Mouse (Mus musculus): Measurements from ENCODE around the gene Olfr1392. TPM values are rescaled to one million over a fixed set of nuclear protein-coding genes. Genes with fewer than 3 reads are reported as not detected.
"Not testable (repeated sequence)": the region's sequence is repeated elsewhere in the genome, so short reads cannot be mapped to it uniquely, and the experiment has no call there.

Olfr1392 gene
- 0.13 TPM in 1 of 2 replicates, not detected in the other for polyA plus RNA-seq (2015; fragmentation: Nextera tagmentation; extraction: Ambion mirVana)

GRCm38 (mm10) chr11:49284982-49285381 is at the start of gene Olfr1392:
Gene Olfr1392 (plus strand): TSS chr11:49285282.
- WGBS: 67% methylated on average over 1 of the region's 1 CpGs
- H3K27ac ChIP-seq (ENCODE audit: low read depth, low read length); H3K9me3 ChIP-seq (ENCODE audit: control insufficient read depth, low read length); H3K4me1 ChIP-seq (ENCODE audit: control insufficient read depth, insufficient read depth, low read depth, low read length); H3K4me2 ChIP-seq (ENCODE audit: low read length); H3K4me3 ChIP-seq (ENCODE audit: low read length); H3K27me3 ChIP-seq (replicated peaks; ENCODE audit: control insufficient read depth, insufficient read depth, low read length); H3K36me3 ChIP-seq (ENCODE audit: control insufficient read depth, insufficient read depth, low read length); H3K9ac ChIP-seq (ENCODE audit: low read depth, low read length); ATAC-seq: not testable (repeated sequence)

- no peak overlapping the region for H3K9ac ChIP-seq (ENCODE audit: low read depth, low read length)
- no peaks in the 10 kb centered on the region for H3K36me3 ChIP-seq (ENCODE audit: control insufficient read depth, insufficient read depth, low read length)
- no peak overlapping the region for H3K4me3 ChIP-seq (ENCODE audit: low read length)
- H3K9me3 ChIP-seq (ENCODE audit: control insufficient read depth, low read length): no peaks in the 10 kb centered on the region
- 72% methylated on average over 3 of the region's 3 CpGs for WGBS
- H3K27me3 ChIP-seq (replicated peaks; ENCODE audit: control insufficient read depth, insufficient read depth, low read length): no peaks in the 10 kb centered on the region
- ATAC-seq: no peak
- no peaks in the 10 kb centered on the region for H3K4me1 ChIP-seq (ENCODE audit: control insufficient read depth, insufficient read depth, low read depth, low read length)
- no peak overlapping the region for H3K27ac ChIP-seq (ENCODE audit: low read depth, low read length)
- H3K4me2 ChIP-seq (ENCODE audit: low read length): no peak overlapping the region
These were observed 49.4 kb upstream of the Olfr1392 start for GRCm38 (mm10) chr11:49235459-49236207.

GRCm38 (mm10) chr11:49236891-49237290 is 48.2 kb upstream of the Olfr1392 start:
- no peak for ATAC-seq
- no peaks in the 10 kb centered on the region for H3K36me3 ChIP-seq (ENCODE audit: control insufficient read depth, insufficient read depth, low read length)
- no peak overlapping the region for H3K27ac ChIP-seq (ENCODE audit: low read depth, low read length)
- 80% methylated on average over 1 of the region's 1 CpGs for WGBS
- H3K9me3 ChIP-seq (ENCODE audit: control insufficient read depth, low read length): no peaks in the 10 kb centered on the region
- H3K4me1 ChIP-seq (ENCODE audit: control insufficient read depth, insufficient read depth, low read depth, low read length): no peaks in the 10 kb centered on the region
- H3K27me3 ChIP-seq (replicated peaks; ENCODE audit: control insufficient read depth, insufficient read depth, low read length): no peaks in the 10 kb centered on the region
- no peak overlapping the region for H3K4me3 ChIP-seq (ENCODE audit: low read length)
- no peak overlapping the region for H3K4me2 ChIP-seq (ENCODE audit: low read length)
- no peak overlapping the region for H3K9ac ChIP-seq (ENCODE audit: low read depth, low read length)

- no peak overlapping the region for H3K4me3 ChIP-seq (ENCODE audit: low read length)
- H3K27me3 ChIP-seq (replicated peaks; ENCODE audit: control insufficient read depth, insufficient read depth, low read length): no peaks in the 10 kb centered on the region
- no peaks in the 10 kb centered on the region for H3K9me3 ChIP-seq (ENCODE audit: control insufficient read depth, low read length)
- H3K4me1 ChIP-seq (ENCODE audit: control insufficient read depth, insufficient read depth, low read depth, low read length): no peaks in the 10 kb centered on the region
- no peak overlapping the region for H3K4me2 ChIP-seq (ENCODE audit: low read length)
- ATAC-seq: no peak
- WGBS: 83% methylated on average over 2 of the region's 2 CpGs
- H3K9ac ChIP-seq (ENCODE audit: low read depth, low read length): no peak overlapping the region
- no peak overlapping the region for H3K27ac ChIP-seq (ENCODE audit: low read depth, low read length)
- no peaks in the 10 kb centered on the region for H3K36me3 ChIP-seq (ENCODE audit: control insufficient read depth, insufficient read depth, low read length)
These were observed 47.5 kb upstream of the Olfr1392 start for GRCm38 (mm10) chr11:49237532-49237931.

- Histone ChIP-seq H3K4me3 (ENCODE audit: low read length) (no peak overlapping the region), H3K9ac (ENCODE audit: low read depth, low read length) (no peak overlapping the region), H3K9me3 (ENCODE audit: control insufficient read depth, low read length) (no peaks in the 10 kb centered on the region), H3K27ac (ENCODE audit: low read depth, low read length) (no peak overlapping the region), H3K4me1 (ENCODE audit: control insufficient read depth, insufficient read depth, low read depth, low read length) (peaks cover 12% of the 10 kb centered on the region), H3K27me3 (replicated peaks; ENCODE audit: control insufficient read depth, insufficient read depth, low read length) (no peaks in the 10 kb centered on the region), H3K36me3 (ENCODE audit: control insufficient read depth, insufficient read depth, low read length) (no peaks in the 10 kb centered on the region), H3K4me2 (ENCODE audit: low read length) (no peak overlapping the region)
- ATAC-seq: no peak
- WGBS: 93% methylated on average over 1 of the region's 1 CpGs
These were observed 44.8 kb upstream of the Olfr1392 start for GRCm38 (mm10) chr11:49240310-49240709.

- Histone ChIP-seq H3K4me2 (ENCODE audit: low read length) (no peak overlapping the region), H3K9ac (ENCODE audit: low read depth, low read length) (no peak overlapping the region), H3K4me3 (ENCODE audit: low read length) (no peak overlapping the region), H3K36me3 (ENCODE audit: control insufficient read depth, insufficient read depth, low read length) (no peaks in the 10 kb centered on the region), H3K4me1 (ENCODE audit: control insufficient read depth, insufficient read depth, low read depth, low read length) (peaks cover 18% of the 10 kb centered on the region), H3K9me3 (ENCODE audit: control insufficient read depth, low read length) (no peaks in the 10 kb centered on the region), H3K27ac (ENCODE audit: low read depth, low read length) (no peak overlapping the region), H3K27me3 (replicated peaks; ENCODE audit: control insufficient read depth, insufficient read depth, low read length) (no peaks in the 10 kb centered on the region)
- 84% methylated on average over 4 of the region's 4 CpGs for WGBS
- no peak for ATAC-seq
These were observed 44.2 kb upstream of the Olfr1392 start for GRCm38 (mm10) chr11:49240874-49241273.

GRCm38 (mm10) chr11:49241471-49241870 is 43.6 kb upstream of the Olfr1392 start:
- H3K4me3 ChIP-seq (ENCODE audit: low read length): no peak overlapping the region
- no CpG with 5 or more reads among the region's 1 CpGs for WGBS
- H3K9me3 ChIP-seq (ENCODE audit: control insufficient read depth, low read length): no peaks in the 10 kb centered on the region
- no peak overlapping the region for H3K4me2 ChIP-seq (ENCODE audit: low read length)
- H3K36me3 ChIP-seq (ENCODE audit: control insufficient read depth, insufficient read depth, low read length): no peaks in the 10 kb centered on the region
- peaks cover 21% of the 10 kb centered on the region for H3K4me1 ChIP-seq (ENCODE audit: control insufficient read depth, insufficient read depth, low read depth, low read length)
- ATAC-seq: no peak
- no peaks in the 10 kb centered on the region for H3K27me3 ChIP-seq (replicated peaks; ENCODE audit: control insufficient read depth, insufficient read depth, low read length)
- no peak overlapping the region for H3K27ac ChIP-seq (ENCODE audit: low read depth, low read length)
- H3K9ac ChIP-seq (ENCODE audit: low read depth, low read length): no peak overlapping the region

GRCm38 (mm10) chr11:49242944-49243626 is 42.0 kb upstream of the Olfr1392 start:
- H3K4me1 ChIP-seq (ENCODE audit: control insufficient read depth, insufficient read depth, low read depth, low read length): peaks cover 32% of the 10 kb centered on the region
- 22% methylated on average over 11 of the region's 11 CpGs for WGBS
- no peaks in the 10 kb centered on the region for H3K27me3 ChIP-seq (replicated peaks; ENCODE audit: control insufficient read depth, insufficient read depth, low read length)
- H3K9ac ChIP-seq (ENCODE audit: low read depth, low read length): peak overlapping the region; percentile 90
- ATAC-seq: peak; percentile 6; the same call in 1 of the 2 replicates
- H3K27ac ChIP-seq (ENCODE audit: low read depth, low read length): peak overlapping the region; percentile 93
- peak overlapping the region; percentile 82 for H3K4me3 ChIP-seq (ENCODE audit: low read length)
- H3K9me3 ChIP-seq (ENCODE audit: control insufficient read depth, low read length): no peaks in the 10 kb centered on the region
- peak overlapping the region; percentile 79 for H3K4me2 ChIP-seq (ENCODE audit: low read length)
- no peaks in the 10 kb centered on the region for H3K36me3 ChIP-seq (ENCODE audit: control insufficient read depth, insufficient read depth, low read length)

Data from hindbrain, embryonic 16.5 days (tissue).